Mouse (Mus musculus) lung, postnatal 0 days (tissue): ENCODE data around the gene Ccdc183. TPM values are rescaled to one million over a fixed set of nuclear protein-coding genes. Genes with fewer than 3 reads are reported as not detected.

Experiments used
- ATAC-seq: fragments of 200-750 bp; cut with Nextera tagmentation; 2 replicates; pipeline ENCODE4 v1.8.0; 2017; ENCODE audit warnings: moderate library complexity
- DNase-seq: peaks from one replicate; pipeline ENCODE4 v3.0.0-alpha.2; 2016; ENCODE audit warnings: low spot score
- H3K27ac ChIP-seq: fragments of 300-500 bp; sonication (generic); 2 replicates; pipeline ENCODE4 v1.5.1; 2014; ENCODE audit warnings: antibody characterized with exemption, mild to moderate bottlenecking, low read length, mixed read lengths
- H3K27me3 ChIP-seq: fragments of 300-500 bp; sonication (generic); replicated peaks from 2 replicates; pipeline ENCODE4 v1.6.1; 2014; ENCODE audit warnings: low read length, mixed read lengths; ENCODE audit not compliant: insufficient read depth
- H3K36me3 ChIP-seq: fragments of 300-500 bp; sonication (generic); 2 replicates; pipeline ENCODE4 v1.6.1; 2014; ENCODE audit warnings: low read length, mixed read lengths; ENCODE audit not compliant: insufficient read depth
- H3K4me1 ChIP-seq: fragments of 300-500 bp; sonication (generic); 2 replicates; pipeline ENCODE4 v1.6.1; 2014; ENCODE audit warnings: antibody characterized with exemption, low read depth, low read length, mixed read lengths; ENCODE audit not compliant: insufficient read depth
- H3K4me2 ChIP-seq: fragments of 300-500 bp; sonication (generic); replicated peaks from 2 replicates; pipeline ENCODE4 v1.6.1; 2014; ENCODE audit warnings: low read depth, mild to moderate bottlenecking, low read length, moderate library complexity, mixed read lengths
- H3K4me3 ChIP-seq: fragments of 300-500 bp; sonication (generic); 2 replicates; pipeline ENCODE4 v1.5.1; 2014; ENCODE audit warnings: low read depth, low read length
- H3K9ac ChIP-seq: fragments of 300-500 bp; sonication (generic); replicated peaks from 2 replicates; pipeline ENCODE4 v1.6.1; 2014; ENCODE audit warnings: low read depth, mild to moderate bottlenecking
- H3K9me3 ChIP-seq: fragments of 300-500 bp; sonication (generic); 2 replicates; pipeline ENCODE4 v1.6.1; 2016; ENCODE audit warnings: low read length, mixed read lengths
- CTCF ChIP-seq: IDR thresholded peaks from 2 replicates; pipeline ENCODE4 v1.5.1; 2016; ENCODE audit warnings: antibody characterized with exemption, mild to moderate bottlenecking
- EP300 ChIP-seq: IDR thresholded peaks from 2 replicates; pipeline ENCODE4 v1.6.1; 2016; ENCODE audit warnings: antibody characterized with exemption, mild to moderate bottlenecking, control low read depth
- WGBS: fragments of 180-500 bp; shearing (Covaris S2); extraction: QIAGEN DNeasy Blood & Tissue Kit; methylation state at CpG from one replicate; pipeline ENCODE4 v1.1.7; 2014; 5-methylcytosine and 5-hydroxymethylcytosine counted together
- polyA plus RNA-seq: library from polyadenylated mRNA; unstranded; fragments of >200 nt; fragmentation: Nextera tagmentation; extraction: Ambion mirVana; gene quantifications from 2 replicates; pipeline ENCODE4 v1.2.1, GENCODE M21; 2015

Ccdc183 gene
- polyA plus RNA-seq, 1 experiment from 2014 or later, result 0.38 TPM

DNA sequence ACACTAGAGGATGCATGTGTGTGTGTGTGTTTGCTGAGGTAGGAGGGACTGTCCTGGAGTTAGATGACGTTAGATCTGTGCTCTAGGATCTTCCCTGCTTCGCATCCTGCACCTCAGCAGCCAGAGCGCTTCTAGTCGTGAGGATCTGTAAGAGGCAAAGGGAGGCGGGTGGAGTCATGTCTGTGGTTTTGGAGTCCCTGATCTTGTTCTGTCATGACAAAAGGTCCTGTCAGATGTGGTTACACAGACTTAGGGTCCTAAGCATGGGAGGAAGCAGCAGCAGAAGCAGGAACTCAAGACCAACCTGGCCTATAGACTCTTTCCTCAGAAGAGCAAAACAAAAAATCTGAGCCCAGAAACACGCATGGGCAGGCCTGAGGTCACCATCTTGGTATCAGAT is 2.9 kb upstream of the Ccdc183 start:
- H3K9ac ChIP-seq, result no peak overlapping the region
- no peak for DNase-seq
- ATAC-seq, result no peak
- WGBS, result 74% methylated on average over 6 of the region's 6 CpGs
- H3K27ac ChIP-seq, result no peak overlapping the region
- H3K9me3 ChIP-seq, result no peaks in the 10 kb centered on the region
- H3K4me3 ChIP-seq, result no peak overlapping the region
- H3K4me2 ChIP-seq, result no peak overlapping the region
- no peaks in the 10 kb centered on the region for H3K36me3 ChIP-seq
- H3K27me3 ChIP-seq, result peaks cover 19% of the 10 kb centered on the region
- peaks cover 5% of the 10 kb centered on the region; the same call in 1 of the 2 replicates for H3K4me1 ChIP-seq
- no peak for TF ChIP-seq EP300

DNA sequence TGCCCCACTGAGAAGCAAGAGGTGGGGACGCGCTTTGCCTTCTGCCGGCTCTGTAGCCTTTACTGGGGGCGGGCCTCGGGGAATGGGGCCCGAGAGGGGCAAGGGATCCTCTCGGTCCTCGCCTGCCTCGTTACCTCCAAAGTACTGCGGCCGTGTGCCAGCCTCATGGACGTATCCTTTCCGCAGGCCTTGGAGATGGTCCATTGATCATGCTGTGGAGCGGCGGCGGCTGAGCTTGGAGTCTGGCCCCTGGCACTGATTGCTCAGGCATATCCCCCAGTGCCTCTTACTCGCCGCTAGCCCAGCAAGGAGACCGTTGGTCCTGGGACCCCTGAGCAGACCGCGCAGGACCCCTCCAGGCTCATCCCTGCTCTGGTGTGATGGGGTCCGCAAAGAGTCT is 1.1 kb downstream of the Ccdc183 start:
- 0 out of 2 replicates have a peak overlapping the region, but pooled peaks have one; percentile 8 for H3K4me2 ChIP-seq
- ATAC-seq, result no peak
- H3K4me3 ChIP-seq, result no peak overlapping the region
- H3K27ac ChIP-seq, result no peak overlapping the region
- TF ChIP-seq EP300 (no peak), CTCF (no peak)
- 23% methylated on average over 17 of the region's 22 CpGs for WGBS
- H3K36me3 ChIP-seq, result no peaks in the 10 kb centered on the region
- no peak for DNase-seq
- no peaks in the 10 kb centered on the region for H3K9me3 ChIP-seq
- H3K27me3 ChIP-seq, result peaks cover 25% of the 10 kb centered on the region
- peaks cover 5% of the 10 kb centered on the region; the same call in 1 of the 2 replicates for H3K4me1 ChIP-seq
- no peak overlapping the region for H3K9ac ChIP-seq

DNA sequence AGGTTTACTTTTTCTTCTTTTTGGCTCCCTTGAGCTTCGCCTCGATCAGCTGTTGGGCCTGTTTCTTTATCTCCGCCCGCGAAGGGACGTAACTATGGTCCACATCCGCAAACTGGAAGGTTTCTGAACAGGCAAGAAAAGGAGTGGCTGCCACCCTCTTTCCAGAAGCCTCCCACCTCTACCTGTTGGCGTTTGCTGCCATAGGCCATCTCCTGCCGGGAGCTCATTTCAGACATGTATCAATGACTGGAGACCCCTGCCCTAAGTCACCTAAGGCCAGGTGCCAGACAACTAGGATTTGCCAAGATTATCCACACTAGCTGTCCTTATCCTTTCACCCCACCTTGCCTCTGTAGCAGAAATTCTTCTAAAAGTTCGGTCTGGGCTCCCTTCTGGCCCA is 8.8 kb downstream of the Ccdc183 start:
- peak; percentile 25 for ATAC-seq

DNA sequence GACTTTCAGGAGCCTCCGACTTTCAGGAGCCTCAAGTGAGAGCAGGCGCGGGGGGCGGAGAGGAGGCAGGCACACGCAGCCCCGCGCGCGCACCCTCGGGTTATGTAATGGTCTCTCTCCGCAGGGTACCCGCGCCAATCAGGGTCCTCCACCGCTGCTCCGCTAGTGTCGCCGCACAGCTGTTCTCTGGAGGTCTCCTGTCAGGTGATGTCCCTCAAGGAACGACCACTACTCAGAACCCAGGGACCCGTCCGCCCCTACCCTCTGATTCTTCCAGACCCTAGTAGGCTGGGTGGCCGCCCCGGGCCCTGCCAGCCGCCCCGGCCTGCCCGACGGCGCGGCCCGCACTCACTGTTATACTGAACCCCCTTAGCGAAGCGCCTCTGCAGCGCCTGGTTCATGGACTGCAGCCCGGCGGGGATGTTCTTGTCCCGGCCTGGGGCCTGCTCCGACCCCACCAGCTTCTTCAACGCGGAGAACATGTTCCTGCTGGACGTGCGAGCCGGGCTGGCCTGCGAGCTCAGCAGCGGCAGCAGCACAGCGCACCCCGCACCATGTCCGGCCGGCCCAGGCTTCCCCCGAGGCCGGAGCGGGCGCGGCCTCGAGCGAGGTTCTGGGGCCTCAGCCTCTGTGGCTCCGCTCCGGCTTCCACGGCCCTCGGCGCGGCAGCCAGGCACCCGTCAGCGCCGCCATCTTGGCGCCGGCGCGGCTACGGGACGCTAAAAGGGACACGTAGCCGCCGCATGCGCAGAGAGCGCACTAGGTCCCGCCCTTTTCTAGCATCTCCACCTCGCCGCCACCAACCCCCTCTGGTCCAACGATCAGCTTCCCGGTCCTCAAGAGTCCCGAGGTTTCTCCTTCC is 9.5 kb downstream of the Ccdc183 start, which contains the start of gene Rabl6:
Gene Rabl6 (minus strand): TSS at position 761 of the 862 bp plus-strand sequence.
- Histone ChIP-seq H3K4me3 (peak within 1 kb of the TSS; percentile 84), H3K27ac (peak within 1 kb of the TSS; percentile 88), H3K4me2 (peak within 1 kb of the TSS; percentile 81), H3K9me3 (no peaks in the 10 kb centered on the region), H3K4me1 (0 out of 2 replicates have a peak, but pooled peaks cover 4% of the 10 kb centered on the region), H3K27me3 (no peaks in the 10 kb centered on the region), H3K36me3 (no peaks in the 10 kb centered on the region), H3K9ac (peak within 1 kb of the TSS; percentile 91)
- ATAC-seq (peak; percentile 96), DNase-seq (peak; percentile 94)
- WGBS, result under 1% methylated on average over 61 of the region's 80 CpGs
- no peak for TF ChIP-seq EP300
- TF ChIP-seq CTCF, result no peak

More for the DNA sequence above, 8.8 kb downstream of the Ccdc183 start:
- DNase-seq, result no peak
- Histone ChIP-seq H3K4me2 (peak overlapping the region; percentile 81), H3K4me3 (peak overlapping the region; percentile 84), H3K27ac (no peak overlapping the region), H3K9me3 (no peaks in the 10 kb centered on the region), H3K36me3 (no peaks in the 10 kb centered on the region), H3K4me1 (0 out of 2 replicates have a peak, but pooled peaks cover 4% of the 10 kb centered on the region), H3K27me3 (no peaks in the 10 kb centered on the region), H3K9ac (no peak overlapping the region)
- TF ChIP-seq CTCF (no peak), EP300 (no peak)
- WGBS, result 63% methylated on average over 10 of the region's 10 CpGs

DNA sequence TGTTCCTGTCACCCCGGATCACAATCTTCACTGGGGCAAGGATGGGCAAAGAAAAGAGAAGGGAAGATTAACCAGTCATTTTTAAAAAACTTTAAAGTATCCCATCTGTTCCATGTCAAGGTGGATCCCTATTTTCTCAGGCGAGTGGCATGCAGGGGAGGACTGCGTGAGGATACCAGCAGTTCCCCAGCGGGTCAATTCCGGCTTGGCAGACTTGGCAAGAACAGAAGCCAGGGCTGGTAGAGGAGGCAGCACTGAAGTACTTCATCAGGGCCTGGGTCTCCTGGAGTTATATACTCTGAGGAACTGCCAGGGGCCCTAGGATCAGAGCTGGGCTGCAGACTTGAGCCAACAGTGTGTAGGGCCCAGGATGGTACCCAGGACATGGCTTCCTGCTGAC is 15.0 kb downstream of the Ccdc183 start:
- WGBS, result 87% methylated on average over 5 of the region's 5 CpGs
- Histone ChIP-seq H3K4me2 (no peak overlapping the region), H3K4me1 (0 out of 2 replicates have a peak, but pooled peaks cover 4% of the 10 kb centered on the region), H3K27ac (no peak overlapping the region), H3K27me3 (no peaks in the 10 kb centered on the region), H3K36me3 (peaks cover 32% of the 10 kb centered on the region), H3K9me3 (no peaks in the 10 kb centered on the region), H3K9ac (no peak overlapping the region), H3K4me3 (no peak overlapping the region)
- no peak for ATAC-seq
- no peak for DNase-seq
- TF ChIP-seq EP300 (no peak), CTCF (no peak)

DNA sequence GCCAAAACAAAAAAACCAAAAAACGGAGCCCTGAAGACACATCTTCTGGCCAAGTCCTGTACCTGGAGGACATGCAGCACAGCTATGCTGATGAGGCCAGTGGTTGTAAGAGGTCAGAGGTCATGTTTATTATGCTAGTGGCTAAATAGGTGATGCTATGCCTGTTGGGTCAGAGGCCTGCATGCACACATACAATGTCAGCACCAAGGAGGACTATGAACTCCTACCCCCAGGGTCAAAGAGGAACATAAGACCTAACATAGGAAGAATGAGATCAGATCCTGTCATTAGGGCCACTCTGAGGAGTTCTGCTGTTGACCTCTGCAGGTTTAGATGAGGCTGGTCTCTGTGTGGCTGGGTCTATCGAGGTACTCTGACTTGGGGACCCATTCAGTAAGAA is 17.4 kb downstream of the Ccdc183 start:
- no peak overlapping the region for H3K4me3 ChIP-seq
- ATAC-seq, result no peak
- 80% methylated on average over 2 of the region's 2 CpGs for WGBS
- no peaks in the 10 kb centered on the region for H3K4me1 ChIP-seq
- H3K36me3 ChIP-seq, result peaks cover 54% of the 10 kb centered on the region
- no peak overlapping the region for H3K4me2 ChIP-seq
- no peaks in the 10 kb centered on the region for H3K9me3 ChIP-seq
- no peak overlapping the region for H3K9ac ChIP-seq
- no peak overlapping the region for H3K27ac ChIP-seq
- no peak for TF ChIP-seq EP300
- no peak for TF ChIP-seq CTCF
- no peaks in the 10 kb centered on the region for H3K27me3 ChIP-seq
- DNase-seq, result no peak
